Mouse (Mus musculus) frontal cortex, postnatal 36 days (tissue): ENCODE measurements at regions not wholly inside any gene's neighbourhood (a gene's known extent, or its start where the extent isn't known, plus 50 kb on each side); places are given as distances from the start of the nearest gene placed in this dataset.

Experiments used
- DNase-seq, 2 experiments: peaks; one replicate each; pipeline ENCODE4 v3.0.0; 2022; ENCODE audit warnings: low spot score in 2 of 2

DNA sequence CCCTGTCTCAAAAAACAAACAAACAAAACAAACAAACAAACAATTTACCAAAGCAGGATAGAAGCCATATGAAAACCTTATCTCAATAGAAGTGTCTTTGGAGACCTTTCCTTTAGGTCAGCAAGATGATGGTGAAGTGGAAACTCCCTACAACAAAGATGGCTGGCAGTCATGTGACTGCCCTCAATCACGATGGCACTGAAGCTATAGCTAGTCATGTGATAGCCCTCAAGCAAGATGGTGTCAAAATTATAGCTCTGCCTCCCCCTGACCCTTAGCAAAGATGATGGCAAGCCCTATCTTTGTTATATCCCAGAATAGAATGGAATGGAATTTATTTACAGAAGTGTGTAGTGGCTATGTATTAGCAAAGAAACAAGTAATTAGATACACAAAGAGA, 423.2 kb downstream of the 1810013L24Rik start:
- DNase-seq: no peak

DNA sequence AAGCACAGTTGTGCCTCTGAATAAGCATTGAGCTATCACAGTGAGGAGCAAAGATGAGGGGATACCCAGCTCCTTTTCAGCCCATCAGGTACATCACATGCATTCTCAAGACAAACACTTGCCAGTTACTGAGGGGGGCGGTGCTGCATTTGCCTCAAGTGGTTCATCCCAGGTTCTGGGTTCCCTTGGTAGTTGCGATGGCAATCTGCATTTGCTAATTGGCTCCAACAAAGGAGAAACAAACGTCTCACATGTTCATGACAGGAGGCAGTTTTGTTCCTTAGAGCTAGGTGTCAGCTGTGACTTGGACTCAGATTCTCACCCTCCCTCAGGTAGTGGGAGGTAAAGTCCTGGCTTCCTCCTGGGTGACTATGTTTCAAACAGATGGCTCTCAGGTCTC, 425.5 kb downstream of the 1810013L24Rik start:
- DNase-seq: no peak

DNA sequence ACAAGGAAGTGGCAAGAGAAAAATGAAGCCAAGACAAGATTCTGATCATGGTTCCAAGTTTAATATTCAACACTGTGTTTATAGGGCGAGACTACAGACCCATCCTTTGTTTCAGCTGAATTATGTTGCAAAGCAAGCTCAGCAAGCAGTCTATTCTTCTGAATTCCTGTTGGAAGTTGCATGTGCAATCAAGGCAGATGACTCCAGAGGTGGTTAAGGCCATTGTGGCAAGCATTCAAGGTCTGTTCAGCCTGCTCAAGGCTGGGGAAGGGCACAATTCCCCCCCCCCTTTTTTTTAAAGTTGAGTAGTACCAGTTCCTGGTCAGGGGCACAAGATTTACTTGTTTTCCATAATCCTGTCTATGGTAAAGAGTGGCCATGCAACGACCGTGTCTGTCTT, 431.1 kb downstream of the 1810013L24Rik start:
- DNase-seq: no peak

DNA sequence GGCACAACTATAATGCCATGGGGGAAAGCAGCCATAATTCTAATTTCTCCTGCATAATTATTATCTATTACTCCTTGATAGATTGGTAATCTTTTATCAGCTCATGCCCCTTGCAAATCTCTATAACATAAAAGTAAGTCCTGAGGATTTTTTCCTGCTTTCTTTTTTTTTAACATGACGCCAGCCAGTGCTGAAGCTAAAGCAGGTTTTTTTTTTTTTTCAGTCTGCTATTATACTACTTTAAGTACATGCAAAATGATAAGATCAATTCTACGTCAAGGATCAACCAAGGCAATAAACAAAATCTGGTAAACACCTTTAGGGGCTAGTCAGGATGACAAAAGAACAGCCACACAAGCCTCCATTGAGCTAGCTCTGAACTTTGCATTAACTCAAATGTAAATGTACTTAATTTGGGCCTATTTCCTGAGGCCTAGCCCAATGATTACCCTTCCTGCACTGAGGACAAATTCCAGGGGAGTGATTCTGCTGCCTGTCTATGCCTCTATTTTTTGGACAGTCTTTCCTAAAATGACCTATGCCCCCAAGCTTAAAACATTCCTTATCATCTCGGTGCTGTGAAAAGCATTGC, 434.8 kb downstream of the 1810013L24Rik start:
- no peak for DNase-seq

DNA sequence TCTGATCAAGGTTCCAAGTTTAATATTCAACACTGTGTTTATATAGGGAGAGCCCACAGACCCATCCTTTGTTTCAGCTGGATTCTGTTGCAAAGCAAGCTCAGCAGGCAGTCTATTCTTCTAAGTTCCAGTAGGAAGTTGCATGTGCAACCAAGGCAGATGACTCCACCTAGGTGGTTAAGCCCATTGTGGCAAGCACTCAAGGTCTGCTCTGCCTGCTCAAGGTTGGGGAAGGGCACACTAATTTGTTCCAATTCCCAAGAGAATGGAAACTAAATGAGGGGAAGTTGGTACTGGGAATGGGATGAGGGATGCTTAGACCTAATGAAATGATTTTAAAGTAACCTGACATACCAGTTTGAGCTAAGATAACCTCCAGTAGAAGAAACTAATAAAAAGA, 437.3 kb downstream of the 1810013L24Rik start:
- DNase-seq: no peak

GRCm38 (mm10) chr16:9270099-9270498, 440.2 kb downstream of the 1810013L24Rik start:
- no peak for DNase-seq

GRCm38 (mm10) chr16:9270671-9271070, 440.8 kb downstream of the 1810013L24Rik start:
- no peak for DNase-seq

DNA sequence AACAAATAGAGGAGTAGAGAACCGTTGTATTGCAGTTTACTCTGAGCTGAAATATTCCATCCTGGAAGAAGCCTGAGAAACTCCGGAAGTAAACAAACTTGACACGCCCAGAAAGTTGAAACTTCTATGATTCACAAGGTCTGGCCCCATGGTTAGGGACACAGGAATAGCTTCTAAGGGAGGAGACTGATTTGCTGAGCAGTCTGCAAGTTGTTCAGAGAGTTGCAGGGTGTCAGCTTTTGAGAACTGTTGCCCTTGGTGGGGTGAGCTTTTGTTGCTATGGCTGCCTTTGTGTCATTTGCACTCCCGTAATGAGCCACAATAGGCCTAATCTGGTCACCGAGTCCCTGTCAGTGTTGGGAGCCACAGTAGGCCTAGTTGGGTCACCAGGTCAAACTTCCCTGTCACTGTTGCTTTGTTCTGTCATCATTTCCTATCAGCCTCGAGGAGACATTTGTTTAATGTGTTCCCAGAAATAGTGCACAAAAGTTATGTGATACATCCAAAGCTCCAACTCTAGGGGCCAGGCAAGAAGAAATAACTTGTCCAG, 443.9 kb downstream of the 1810013L24Rik start:
- no peak for DNase-seq

- DNase-seq: peak in 1 of 2 experiments; percentile 48
Measured at GRCm38 (mm10) chr16:9274583-9275100, 444.7 kb downstream of the 1810013L24Rik start.

DNA sequence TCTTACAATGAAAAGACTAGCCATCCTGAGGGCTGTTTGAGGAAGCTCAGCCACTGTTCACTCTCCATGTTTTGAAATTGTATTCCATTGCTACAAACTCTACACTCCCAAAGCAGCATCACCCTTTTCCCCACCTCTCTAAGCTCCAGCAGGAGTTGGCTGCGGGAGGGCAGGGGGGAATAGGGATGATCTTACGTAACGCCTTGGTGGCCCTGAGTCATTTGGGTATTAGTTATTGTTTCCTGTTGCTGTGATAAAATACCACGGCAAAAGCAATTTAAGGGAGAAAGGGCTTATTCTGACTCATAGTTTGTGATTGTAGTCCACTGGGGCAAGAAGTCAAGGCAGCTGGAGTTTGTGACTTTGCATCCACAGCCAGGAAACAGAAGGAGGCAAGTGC, 445.5 kb downstream of the 1810013L24Rik start:
- no peak for DNase-seq

DNA sequence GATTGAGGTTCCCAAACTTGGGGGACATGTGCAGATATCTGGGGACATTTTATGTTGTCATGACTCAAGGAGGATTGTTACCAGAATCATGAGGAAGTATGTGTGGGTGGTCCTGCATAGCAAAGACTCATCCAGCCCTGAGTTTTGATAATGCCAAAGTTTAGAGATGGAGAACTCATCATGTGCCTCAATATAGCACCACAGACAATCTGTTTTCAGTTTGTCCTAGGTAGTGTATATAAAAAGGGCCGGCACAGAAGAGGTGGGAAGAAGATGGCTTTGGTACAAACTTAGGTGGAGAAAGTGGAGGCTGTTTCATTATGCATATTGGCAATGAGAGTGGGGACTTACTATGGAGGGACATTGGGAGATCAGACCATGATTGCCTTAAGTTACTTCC, 447.2 kb downstream of the 1810013L24Rik start:
- DNase-seq: no peak

- no peak for DNase-seq
Measured at GRCm38 (mm10) chr16:9279726-9280125, 449.8 kb downstream of the 1810013L24Rik start.

DNA sequence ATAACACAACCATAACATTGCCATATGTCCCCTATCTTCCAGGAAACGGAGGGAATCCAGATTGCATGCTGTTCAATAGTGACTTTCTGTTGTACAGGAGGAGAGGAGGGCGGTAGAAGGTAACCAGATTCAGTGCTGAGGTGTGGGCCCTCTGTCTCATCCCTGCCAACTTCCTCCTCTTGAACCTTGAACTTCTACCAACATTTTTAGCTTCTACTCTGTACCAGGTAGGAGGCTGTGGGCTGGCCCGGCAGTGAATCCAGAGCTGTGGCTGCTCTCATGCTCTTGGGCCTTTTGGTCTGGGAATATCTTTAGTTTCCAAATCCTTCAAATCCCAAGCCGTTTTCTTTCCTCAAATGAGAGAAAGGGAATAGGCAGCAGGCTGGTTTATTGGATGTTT, 450.5 kb downstream of the 1810013L24Rik start:
- no peak for DNase-seq

- DNase-seq: peak; percentile 45 to 75
Measured at GRCm38 (mm10) chr16:9280931-9281330, 451.0 kb downstream of the 1810013L24Rik start.

GRCm38 (mm10) chr16:9284423-9284822, 454.5 kb downstream of the 1810013L24Rik start:
- no peak for DNase-seq

GRCm38 (mm10) chr16:9285921-9286320, 456.0 kb downstream of the 1810013L24Rik start:
- no peak for DNase-seq

DNA sequence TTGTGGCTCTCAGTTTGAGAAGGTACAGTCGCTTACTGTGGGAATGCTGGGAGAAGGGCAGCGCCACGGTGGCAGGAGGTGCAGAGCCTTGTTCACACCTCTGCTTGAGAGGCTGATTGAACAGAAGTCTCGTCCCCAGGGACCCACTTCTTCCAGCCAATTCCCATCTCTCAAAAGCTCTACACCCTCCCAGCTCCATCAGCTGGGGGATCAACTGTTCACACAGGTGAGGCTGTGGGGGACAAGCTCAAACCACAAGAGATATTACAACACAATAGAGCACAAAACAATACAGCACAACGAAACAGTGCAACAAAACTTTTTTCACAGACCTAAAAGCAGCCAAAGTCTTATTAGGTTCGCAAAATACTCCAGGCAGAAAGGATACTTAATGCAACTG, 457.7 kb downstream of the 1810013L24Rik start:
- no peak for DNase-seq

- no peak for DNase-seq
Measured at GRCm38 (mm10) chr16:9291356-9292020, 461.6 kb downstream of the 1810013L24Rik start.

DNA sequence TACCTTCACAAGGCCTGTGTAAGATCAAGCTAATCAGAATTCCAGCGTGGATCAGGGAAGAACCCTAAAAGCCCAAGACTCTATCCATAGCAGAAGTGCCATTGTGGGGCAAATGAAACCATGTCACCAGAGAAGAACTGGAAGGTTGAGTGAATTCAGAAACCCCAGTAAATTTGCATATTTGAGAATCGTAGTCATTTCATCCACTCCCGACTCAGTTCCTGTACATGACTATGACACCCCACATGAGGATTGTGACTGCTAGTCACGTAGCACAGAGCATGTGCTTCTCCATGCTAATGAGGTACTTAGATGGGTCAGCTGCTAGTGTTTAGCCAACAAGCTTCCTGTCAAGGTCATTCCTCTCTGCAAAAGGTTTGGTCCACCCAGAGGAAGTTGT, 473.2 kb downstream of the 1810013L24Rik start:
- DNase-seq: no peak

GRCm38 (mm10) chr16:9304079-9304478, 474.2 kb downstream of the 1810013L24Rik start:
- peak in 1 of 2 experiments; percentile 23 for DNase-seq

GRCm38 (mm10) chr16:9310744-9311143, 480.8 kb downstream of the 1810013L24Rik start:
- no peak for DNase-seq

GRCm38 (mm10) chr16:9335626-9336025, 505.7 kb downstream of the 1810013L24Rik start:
- no peak for DNase-seq

GRCm38 (mm10) chr16:9336063-9336462, 506.2 kb downstream of the 1810013L24Rik start:
- no peak for DNase-seq
